Mouse (Mus musculus): ENCODE measurements around the gene Hint2. TPM values are rescaled to one million over a fixed set of nuclear protein-coding genes. Genes with fewer than 3 reads are reported as not detected.
A peak's percentile ranks its signal among the peaks of the same experiment; 100 is the strongest.

The Hint2 gene
- total and polyA plus RNA-seq, 3 experiments = 16.2 to 63.1 (median 42.4) TPM

GRCm38 (mm10) chr4:43668782-43669427 is 12.6 kb upstream of the Hint2 start, which contains the start of the genes Tmem8b and Fam221b:
Gene Tmem8b (plus strand): TSS chr4:43668971.
Gene Fam221b (minus strand): TSS chr4:43669145.
- Histone ChIP-seq H3K4me3 (ENCODE audit: low read depth, low read length) (peak within 1 kb of the TSS; percentile 73), H3K27me3 (ENCODE audit: insufficient read depth, low read length) (peaks cover 16% of the 10 kb centered on the region), H3K36me3 (replicated peaks) (no peaks in the 10 kb centered on the region), H3K4me1 (ENCODE audit: insufficient read depth, low read depth, low read length) (peaks cover 29% of the 10 kb centered on the region), H3K9me3 (replicated peaks) (no peaks in the 10 kb centered on the region)
- ATAC-seq (ENCODE audit: extremely low read depth, insufficient number of reproducible peaks, low FRiP score, poor library complexity, severe bottlenecking) (peak; percentile 94), DNase-seq (ENCODE audit: low spot score) (peak; percentile 96)
- TF ChIP-seq TAL1 (conservative IDR thresholded peaks at IDR 0.05; ENCODE audit: low read depth, low read length) (no peak), POLR2AphosphoS5 (IDR thresholded peaks at IDR 0.05; ENCODE audit: insufficient replicate concordance, low read depth, low read length) (no peak), CTCF (IDR thresholded peaks at IDR 0.05; ENCODE audit: low read depth, low read length) (no peak), GATA2 (IDR thresholded peaks at IDR 0.05; ENCODE audit: borderline replicate concordance, low read depth, low read length) (no peak), GATA1 (IDR thresholded peaks at IDR 0.05; ENCODE audit: borderline replicate concordance, low read length) (no peak)

DNA sequence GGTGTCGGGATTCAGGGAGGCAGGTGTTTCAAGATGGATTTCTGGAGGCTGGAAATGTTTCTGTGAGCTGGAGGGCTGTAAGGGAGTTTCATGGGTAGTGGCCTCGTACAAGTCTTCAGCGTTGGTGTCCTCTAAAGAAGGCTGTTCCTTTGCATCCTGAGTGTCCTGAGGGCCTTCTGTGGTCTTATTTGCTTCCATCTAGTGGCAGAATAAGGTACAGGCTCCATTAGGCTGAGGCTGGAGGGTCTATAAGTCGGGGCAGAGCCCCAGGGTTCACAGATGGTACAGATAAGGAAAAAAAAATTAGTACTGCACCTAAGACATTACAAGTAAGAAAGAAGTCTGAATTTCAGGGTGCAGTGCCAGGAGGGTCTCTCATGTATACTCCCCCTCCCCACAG is 10.1 kb upstream of the Hint2 start:
- DNase-seq (ENCODE audit: low spot score) (peak; percentile 36), ATAC-seq (ENCODE audit: extremely low read depth, insufficient number of reproducible peaks, low FRiP score, poor library complexity, severe bottlenecking) (no peak)
- Histone ChIP-seq H3K27me3 (ENCODE audit: insufficient read depth, low read length) (peaks cover 34% of the 10 kb centered on the region), H3K36me3 (replicated peaks) (no peaks in the 10 kb centered on the region), H3K9me3 (replicated peaks) (no peaks in the 10 kb centered on the region), H3K4me3 (ENCODE audit: low read depth, low read length) (no peak overlapping the region), H3K4me1 (ENCODE audit: insufficient read depth, low read depth, low read length) (peaks cover 27% of the 10 kb centered on the region)
- TF ChIP-seq CTCF (IDR thresholded peaks at IDR 0.05; ENCODE audit: low read depth, low read length) (peak; percentile 24), GATA1 (IDR thresholded peaks at IDR 0.05; ENCODE audit: borderline replicate concordance, low read length) (no peak)

DNA sequence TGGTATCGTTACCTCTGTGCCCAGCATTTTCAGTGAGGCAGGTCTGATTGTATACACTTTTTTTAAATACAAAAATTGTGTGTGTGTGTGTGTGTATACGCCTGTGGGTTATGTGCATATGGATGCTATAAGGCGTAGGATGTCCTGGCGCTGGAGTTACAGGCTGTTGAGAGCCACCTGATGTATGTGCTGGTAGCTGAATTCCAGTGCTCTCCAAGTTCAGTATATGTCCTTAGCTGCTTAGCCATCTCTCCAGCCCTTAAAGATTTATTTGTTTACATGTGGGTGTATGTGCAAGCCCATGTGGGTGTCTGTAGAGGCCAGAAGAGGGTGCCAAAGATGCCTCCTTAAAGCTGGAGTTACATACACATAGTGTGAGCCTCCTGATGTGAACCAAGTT is 880 bp upstream of the Hint2 start:
- DNase-seq (ENCODE audit: low spot score) = no peak
- Histone ChIP-seq H3K9me3 (replicated peaks) (no peaks in the 10 kb centered on the region), H3K36me3 (replicated peaks) (peaks cover 9% of the 10 kb centered on the region), H3K4me1 (ENCODE audit: insufficient read depth, low read depth, low read length) (peaks cover 15% of the 10 kb centered on the region), H3K4me3 (ENCODE audit: low read depth, low read length) (peak overlapping the region; percentile 90), H3K27me3 (ENCODE audit: insufficient read depth, low read length) (peaks cover 36% of the 10 kb centered on the region)
- ATAC-seq (ENCODE audit: extremely low read depth, insufficient number of reproducible peaks, low FRiP score, poor library complexity, severe bottlenecking) = no peak
- no peak for TF ChIP-seq TAL1 (conservative IDR thresholded peaks at IDR 0.05; ENCODE audit: low read depth, low read length)

- H3K27me3 ChIP-seq (ENCODE audit: insufficient read depth, low read length) = peaks cover 23% of the 10 kb centered on the region
- H3K9me3 ChIP-seq (replicated peaks) = no peaks in the 10 kb centered on the region
- TF ChIP-seq TAL1 (conservative IDR thresholded peaks at IDR 0.05; ENCODE audit: low read depth, low read length) = no peak
- no peak for TF ChIP-seq POLR2AphosphoS5 (IDR thresholded peaks at IDR 0.05; ENCODE audit: insufficient replicate concordance, low read depth, low read length)
- no peak for TF ChIP-seq GATA1 (IDR thresholded peaks at IDR 0.05; ENCODE audit: borderline replicate concordance, low read length)
- TF ChIP-seq CTCF (IDR thresholded peaks at IDR 0.05; ENCODE audit: low read depth, low read length) = no peak
- peaks cover 15% of the 10 kb centered on the region for H3K4me1 ChIP-seq (ENCODE audit: insufficient read depth, low read depth, low read length)
- DNase-seq (ENCODE audit: low spot score) (no peak), ATAC-seq (ENCODE audit: extremely low read depth, insufficient number of reproducible peaks, low FRiP score, poor library complexity, severe bottlenecking) (no peak)
- H3K4me3 ChIP-seq (ENCODE audit: low read depth, low read length) = peak overlapping the region; percentile 90
- peaks cover 9% of the 10 kb centered on the region for H3K36me3 ChIP-seq (replicated peaks)
Measured at GRCm38 (mm10) chr4:43655656-43656338, 469 bp downstream of the Hint2 start.

- DNase-seq (ENCODE audit: low spot score) = no peak
- TF ChIP-seq GATA2 (IDR thresholded peaks at IDR 0.05; ENCODE audit: borderline replicate concordance, low read depth, low read length) (no peak), TAL1 (conservative IDR thresholded peaks at IDR 0.05; ENCODE audit: low read depth, low read length) (no peak), POLR2AphosphoS5 (IDR thresholded peaks at IDR 0.05; ENCODE audit: insufficient replicate concordance, low read depth, low read length) (no peak), CTCF (IDR thresholded peaks at IDR 0.05; ENCODE audit: low read depth, low read length) (no peak), GATA1 (IDR thresholded peaks at IDR 0.05; ENCODE audit: borderline replicate concordance, low read length) (no peak)
- Histone ChIP-seq H3K9me3 (replicated peaks) (peaks cover 9% of the 10 kb centered on the region), H3K36me3 (replicated peaks) (peaks cover 9% of the 10 kb centered on the region), H3K4me3 (ENCODE audit: low read depth, low read length) (no peak within 1 kb of the TSS), H3K4me1 (ENCODE audit: insufficient read depth, low read depth, low read length) (peaks cover 15% of the 10 kb centered on the region), H3K27me3 (ENCODE audit: insufficient read depth, low read length) (peaks cover 5% of the 10 kb centered on the region; the same call in 1 of the 2 replicates)
- ATAC-seq (ENCODE audit: extremely low read depth, insufficient number of reproducible peaks, low FRiP score, poor library complexity, severe bottlenecking) = no peak
Measured at GRCm38 (mm10) chr4:43653161-43654015, 2.9 kb downstream of the Hint2 start, which contains the start of gene Spag8. Gene Spag8 (minus strand): TSS chr4:43653594.

DNA sequence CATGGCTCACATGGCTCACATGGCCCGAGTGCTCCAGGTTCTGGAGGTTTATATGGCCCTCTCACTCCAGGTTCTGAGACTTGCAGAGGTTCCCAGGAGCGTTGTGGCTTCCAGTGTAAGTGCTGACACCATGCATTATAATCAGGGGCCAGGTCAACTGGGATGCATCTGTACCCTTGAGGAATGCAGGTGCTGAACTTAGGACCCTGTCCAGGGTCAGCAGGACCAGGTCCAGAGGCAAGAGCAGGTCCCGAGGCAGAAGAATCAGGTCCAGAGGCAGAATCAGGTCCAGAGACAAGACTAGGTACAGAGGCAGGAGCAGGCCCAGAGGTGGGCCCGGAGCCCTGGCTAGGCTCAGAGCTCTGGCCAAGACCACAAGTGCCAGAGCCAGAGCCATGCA is 3.5 kb downstream of the Hint2 start:
- H3K36me3 ChIP-seq (replicated peaks) = peaks cover 9% of the 10 kb centered on the region
- peaks cover 9% of the 10 kb centered on the region; the same call in 1 of the 2 replicates for H3K27me3 ChIP-seq (ENCODE audit: insufficient read depth, low read length)
- no peak overlapping the region for H3K4me3 ChIP-seq (ENCODE audit: low read depth, low read length)
- H3K4me1 ChIP-seq (ENCODE audit: insufficient read depth, low read depth, low read length) = peaks cover 15% of the 10 kb centered on the region
- TF ChIP-seq GATA1 (IDR thresholded peaks at IDR 0.05; ENCODE audit: borderline replicate concordance, low read length) (no peak), POLR2AphosphoS5 (IDR thresholded peaks at IDR 0.05; ENCODE audit: insufficient replicate concordance, low read depth, low read length) (no peak), GATA2 (IDR thresholded peaks at IDR 0.05; ENCODE audit: borderline replicate concordance, low read depth, low read length) (no peak), CTCF (IDR thresholded peaks at IDR 0.05; ENCODE audit: low read depth, low read length) (no peak), TAL1 (conservative IDR thresholded peaks at IDR 0.05; ENCODE audit: low read depth, low read length) (no peak)
- ATAC-seq (ENCODE audit: extremely low read depth, insufficient number of reproducible peaks, low FRiP score, poor library complexity, severe bottlenecking) (no peak), DNase-seq (ENCODE audit: low spot score) (no peak)
- peaks cover 9% of the 10 kb centered on the region for H3K9me3 ChIP-seq (replicated peaks)
